Mouse (Mus musculus): ENCODE results near the gene Raet1e. TPM values are rescaled to one million over a fixed set of nuclear protein-coding genes. Genes with fewer than 3 reads are reported as not detected.
"Not testable (repeated sequence)": the region's sequence is repeated elsewhere in the genome, so short reads cannot be mapped to it uniquely, and the experiment has no call there.

Gene Raet1e
- total RNA-seq, 2 experiments from 2014 or later = not detected

DNA sequence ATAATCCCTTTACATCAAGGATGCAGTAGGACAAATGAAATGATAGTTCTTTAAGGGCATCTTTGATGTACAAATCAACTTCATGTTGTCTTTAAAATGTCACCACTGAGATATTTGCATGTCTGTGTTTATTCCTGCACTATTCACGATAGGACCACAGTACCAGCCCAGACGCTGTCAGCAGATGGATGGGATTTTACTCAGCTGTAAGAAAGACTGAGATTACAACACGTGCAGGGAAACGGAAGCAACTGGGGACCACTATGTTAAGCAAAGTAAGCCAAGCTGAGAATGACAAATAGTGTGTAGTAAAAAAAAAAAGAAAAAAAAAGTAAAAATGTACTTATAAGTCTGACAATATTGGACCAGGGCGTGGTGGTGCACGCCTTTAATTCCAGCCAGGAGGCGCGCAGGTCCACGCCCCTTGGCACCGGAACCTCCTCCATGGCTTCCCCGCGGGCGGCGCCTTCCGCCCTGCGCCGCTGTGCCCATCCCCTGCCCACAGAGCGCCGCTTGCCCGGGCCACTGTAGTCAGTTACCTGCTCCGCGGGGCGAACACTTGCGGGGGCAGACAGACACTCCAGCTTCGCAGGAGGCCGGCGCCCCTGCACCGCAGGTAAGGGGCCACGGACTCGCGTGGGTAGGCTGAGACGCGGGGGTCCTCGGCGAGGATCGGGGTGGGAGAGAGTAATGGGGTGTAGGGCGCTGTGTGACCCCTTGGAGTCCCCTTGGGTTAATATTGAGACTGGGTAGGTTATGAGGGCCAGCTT is 114.7 kb downstream of the Raet1e start:
- DNase-seq (ENCODE audit: low spot score in 2 of 2) = not testable (repeated sequence)

DNA sequence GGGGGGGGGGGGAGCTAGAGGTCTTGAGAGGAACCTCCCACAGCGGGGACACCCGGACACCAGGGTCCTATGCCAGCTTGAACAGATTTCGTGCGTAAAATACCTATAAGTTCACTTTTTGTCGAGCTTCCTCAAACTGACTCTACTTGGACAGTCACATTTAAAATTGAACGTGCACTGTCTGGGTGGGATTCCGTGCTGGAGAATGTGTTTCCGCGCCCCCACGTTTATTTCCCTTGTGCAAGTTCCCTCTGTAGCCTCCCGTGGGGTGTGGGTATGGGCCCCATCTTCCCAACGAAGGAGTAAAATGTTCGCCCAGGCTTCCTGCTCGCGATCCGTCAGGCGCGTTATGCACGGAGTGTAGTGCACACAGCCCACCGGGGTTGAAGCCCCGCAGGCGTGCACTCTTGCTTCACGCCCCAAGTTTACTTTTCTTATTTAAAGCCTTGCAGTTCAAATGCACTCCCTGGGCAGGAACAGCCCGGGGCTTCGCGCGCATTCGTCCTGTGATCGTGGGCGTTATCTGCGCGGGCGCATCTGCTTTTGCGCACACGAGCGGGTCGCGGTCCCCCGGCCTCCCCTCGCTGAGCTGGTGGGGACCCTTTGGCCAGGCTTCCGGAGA is 115.4 kb downstream of the Raet1e start:
- no peak for DNase-seq (ENCODE audit: low spot score in 2 of 2)

DNA sequence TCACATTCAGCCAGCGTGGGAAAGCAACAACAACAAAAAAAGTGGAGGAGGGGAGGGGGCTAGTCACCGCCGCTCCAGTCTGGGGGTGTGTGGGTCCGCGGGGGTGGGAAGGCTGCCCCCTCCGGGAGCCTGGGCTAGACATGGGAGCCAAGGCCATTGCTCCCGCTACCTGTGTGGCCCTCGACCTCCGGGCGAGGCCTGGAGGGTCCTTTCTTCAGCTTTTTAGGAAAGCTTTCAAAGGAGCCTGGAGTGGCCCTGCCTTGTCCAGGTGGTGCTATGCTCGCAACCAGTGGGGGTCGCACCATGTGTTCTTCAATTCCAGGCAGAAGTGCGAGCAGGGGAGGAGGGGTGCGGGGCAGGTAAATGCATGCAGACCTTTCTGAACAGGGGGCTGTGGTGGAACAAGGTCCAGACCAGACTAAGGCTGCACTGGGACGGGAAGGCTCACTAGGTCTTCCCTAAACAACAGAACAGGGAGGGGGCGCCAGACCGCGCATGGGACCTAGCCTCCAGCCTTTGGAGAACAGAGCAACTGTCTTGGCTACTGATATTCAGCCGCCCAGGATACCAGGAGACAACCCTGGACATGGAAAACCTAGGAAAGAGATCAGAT is 116.2 kb downstream of the Raet1e start:
- DNase-seq (ENCODE audit: low spot score in 2 of 2) = no peak

DNA sequence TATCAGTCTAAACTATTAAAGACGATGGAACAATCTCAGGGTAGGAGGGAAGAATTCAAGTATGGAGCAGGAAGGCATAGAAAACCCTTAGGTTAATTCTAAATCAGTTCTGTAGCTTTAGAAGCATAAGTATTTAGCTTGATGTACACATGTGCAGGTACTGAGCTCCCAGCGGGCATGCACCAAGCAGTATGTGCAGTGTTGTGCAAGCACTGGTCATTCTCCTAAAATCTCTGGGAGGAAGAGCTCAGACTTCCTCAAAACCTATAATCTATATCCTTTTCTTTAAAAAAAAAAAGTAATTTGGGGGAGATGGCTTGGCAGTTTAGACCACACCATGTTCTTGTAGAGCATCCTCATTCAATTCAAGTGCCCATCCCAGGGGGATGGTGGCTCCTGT is 120.1 kb downstream of the Raet1e start:
- DNase-seq (ENCODE audit: low spot score in 2 of 2) = not testable (repeated sequence)

DNA sequence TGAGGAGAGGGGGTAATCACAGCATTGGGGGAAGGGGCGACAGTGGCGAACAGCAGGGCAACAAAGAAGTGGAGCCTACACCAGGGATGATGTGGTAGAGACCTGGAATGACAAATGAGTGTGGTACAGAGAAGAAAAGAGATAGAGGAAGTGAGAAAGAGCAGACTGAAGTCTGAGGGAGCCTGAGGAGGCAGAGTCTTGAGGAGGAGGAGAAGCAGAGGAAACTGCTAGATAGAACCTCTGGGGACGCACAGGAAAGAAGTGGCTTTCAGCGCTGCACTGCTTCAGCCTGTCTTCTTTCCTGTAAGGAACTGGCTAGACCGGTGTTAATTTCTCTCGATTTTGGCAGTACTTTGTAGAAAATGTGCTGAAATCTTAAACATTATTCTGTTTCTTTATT is 124.4 kb downstream of the Raet1e start:
- DNase-seq (ENCODE audit: low spot score in 2 of 2) = no peak

GRCm38 (mm10) chr10:22295676-22296075 is 137.3 kb downstream of the Raet1e start:
- no peak for DNase-seq (ENCODE audit: low spot score in 2 of 2)

DNA sequence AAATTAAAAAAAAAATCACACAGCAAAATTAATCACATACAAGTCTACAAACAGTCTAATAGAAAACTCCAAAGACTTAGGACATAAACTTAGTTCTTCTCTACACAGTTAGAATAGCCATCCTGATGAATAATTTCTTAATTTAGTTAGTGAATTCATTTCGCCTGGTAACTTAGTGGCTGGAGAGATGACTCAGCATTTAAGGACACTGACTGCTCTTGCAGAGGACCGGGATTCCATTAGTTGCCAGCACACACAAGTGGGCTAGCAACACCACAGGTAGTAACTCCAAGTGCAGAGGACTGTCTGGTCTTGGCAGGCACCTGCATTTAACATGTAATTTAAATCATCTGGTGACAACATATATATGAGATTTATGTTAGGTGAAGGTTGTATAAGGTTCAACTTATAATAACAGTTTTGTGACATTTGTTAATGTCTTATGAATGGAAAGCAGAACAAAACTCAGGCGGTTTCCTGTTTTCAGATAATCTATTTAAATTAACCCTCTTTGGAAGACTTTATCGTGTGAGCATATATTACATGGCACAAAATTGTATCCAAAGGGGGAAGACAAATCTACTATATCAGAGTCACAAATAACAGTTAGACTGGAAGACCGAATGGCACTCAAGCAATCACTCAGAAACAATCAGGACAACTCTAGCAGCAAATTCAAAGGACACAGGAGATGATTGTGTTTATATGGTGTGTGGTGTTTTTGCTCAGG is 138.8 kb downstream of the Raet1e start:
- no peak for DNase-seq (ENCODE audit: low spot score in 2 of 2)

DNA sequence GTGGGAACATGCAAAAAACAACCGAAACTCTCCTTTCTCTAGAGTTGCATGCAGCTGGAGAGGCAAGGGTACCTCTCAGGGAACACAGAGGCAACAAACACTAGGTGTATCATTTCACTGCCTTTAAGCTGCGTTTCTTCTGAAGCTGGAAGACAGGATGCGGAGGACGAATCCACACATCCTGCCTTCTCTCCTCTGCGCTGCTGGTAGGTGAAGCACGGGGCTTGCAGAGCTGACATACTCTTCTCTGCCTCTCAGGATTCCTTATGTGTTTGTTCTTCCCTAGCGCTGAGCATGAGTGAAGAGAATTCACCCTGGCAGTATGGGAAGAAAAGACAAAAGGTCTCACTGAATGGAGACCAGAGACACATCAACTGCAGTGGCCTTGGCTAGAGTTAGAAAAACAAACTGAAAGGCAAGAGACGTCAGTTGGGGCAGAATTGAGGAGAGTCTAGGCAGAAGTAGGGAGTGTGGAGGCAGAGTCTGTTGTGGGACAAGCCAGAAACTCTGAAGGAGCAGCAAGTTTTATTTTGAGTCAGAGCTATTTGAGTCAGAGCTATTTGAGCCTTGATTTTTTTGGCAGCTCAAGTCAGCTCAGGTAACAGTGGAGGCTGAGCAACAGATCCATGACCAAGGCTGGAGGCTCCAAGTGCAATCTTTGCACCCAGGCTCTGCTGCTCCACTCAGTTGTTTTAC is 139.5 kb downstream of the Raet1e start:
- no peak for DNase-seq (ENCODE audit: low spot score in 2 of 2)

- DNase-seq (ENCODE audit: low spot score in 2 of 2) = no peak
Observed at GRCm38 (mm10) chr10:22299324-22299723, 141.0 kb downstream of the Raet1e start.

DNA sequence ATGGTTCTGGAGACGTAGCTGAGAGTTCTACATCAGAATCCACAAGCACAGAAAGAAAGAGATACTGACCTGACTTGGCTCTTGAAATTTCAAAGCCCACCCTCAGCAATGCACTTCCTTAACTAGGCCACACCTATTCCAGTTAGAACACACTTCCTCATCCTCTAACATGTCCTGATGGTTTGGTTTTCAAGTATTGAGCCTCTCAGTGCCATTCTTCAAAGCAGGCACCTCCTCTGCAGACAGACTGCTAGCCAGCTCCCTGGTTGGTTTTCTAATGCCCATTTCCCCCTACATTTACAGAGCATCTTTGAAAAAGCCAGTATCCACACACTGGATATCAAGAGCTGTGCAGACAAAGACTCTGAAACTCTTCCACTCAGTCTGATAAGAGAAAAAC is 143.3 kb downstream of the Raet1e start:
- DNase-seq (ENCODE audit: low spot score in 2 of 2) = no peak

- no peak for DNase-seq (ENCODE audit: low spot score in 2 of 2)
Observed at GRCm38 (mm10) chr10:22302344-22303057, 144.1 kb downstream of the Raet1e start.

GRCm38 (mm10) chr10:22303736-22304135 is 145.4 kb downstream of the Raet1e start:
- no peak for DNase-seq (ENCODE audit: low spot score in 2 of 2)

DNA sequence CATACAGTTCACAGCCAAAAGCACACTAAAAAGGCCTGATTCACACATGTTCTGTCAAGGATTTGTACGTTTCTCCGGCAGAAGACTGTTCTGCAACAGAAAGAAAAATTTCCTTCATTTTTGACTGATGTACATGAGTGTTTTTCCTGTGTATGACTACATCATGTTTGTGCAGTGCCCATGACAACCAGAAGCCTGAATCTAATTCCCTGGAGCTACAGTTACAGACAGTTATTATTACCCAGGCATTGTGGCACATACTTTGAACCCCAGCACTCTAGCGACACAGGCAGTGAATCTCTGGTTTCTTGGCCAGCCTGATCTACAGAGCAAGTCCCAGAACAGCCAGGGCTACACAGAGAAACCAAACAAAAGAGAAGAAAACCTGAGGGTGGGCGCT is 147.4 kb downstream of the Raet1e start:
- no peak for DNase-seq (ENCODE audit: low spot score in 2 of 2)

- no peak for DNase-seq (ENCODE audit: low spot score in 2 of 2)
Observed at GRCm38 (mm10) chr10:22306452-22306851, 148.1 kb downstream of the Raet1e start.

DNA sequence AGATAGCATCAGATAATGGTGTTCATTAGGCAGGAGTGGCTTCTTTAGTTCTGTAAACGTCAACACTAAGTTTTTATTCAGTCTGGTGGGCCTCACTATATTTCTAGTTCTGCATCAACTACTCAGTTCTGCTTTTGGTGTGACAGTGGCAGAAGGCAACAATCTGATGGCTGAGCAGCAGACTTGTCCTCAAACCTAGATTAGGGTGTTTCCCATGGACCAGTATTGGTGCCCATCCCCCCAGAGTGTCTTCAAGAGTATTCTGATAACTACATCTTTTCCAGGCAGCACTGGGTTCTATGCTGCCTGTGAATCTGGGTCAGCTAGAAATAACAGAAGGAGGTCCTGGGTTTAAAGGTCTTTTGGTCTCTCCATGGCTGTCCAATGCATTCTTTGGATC is 149.9 kb downstream of the Raet1e start:
- no peak for DNase-seq (ENCODE audit: low spot score in 2 of 2)

DNA sequence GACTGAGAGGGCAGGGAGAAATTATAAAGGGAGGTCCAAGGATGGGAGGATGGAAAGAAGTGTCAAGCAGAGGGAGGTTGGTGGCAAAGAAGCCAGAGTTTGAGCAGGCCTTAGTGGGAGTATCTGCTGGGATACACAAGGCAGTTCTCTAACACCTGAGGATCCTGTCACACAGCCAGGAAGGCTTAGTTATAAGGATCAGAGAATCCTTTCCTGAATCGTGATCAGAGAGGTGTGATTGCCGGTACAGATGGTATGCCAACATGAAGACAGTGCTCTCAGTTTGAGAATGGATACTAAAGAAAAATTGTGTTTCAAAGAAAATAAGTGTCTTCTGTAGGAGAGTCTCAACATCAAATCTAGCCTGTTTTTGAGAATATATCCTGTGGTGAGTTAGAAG is 164.5 kb downstream of the Raet1e start:
- DNase-seq (ENCODE audit: low spot score in 2 of 2) = no peak

GRCm38 (mm10) chr10:22345721-22346120 is 187.4 kb downstream of the Raet1e start:
- DNase-seq (ENCODE audit: low spot score in 2 of 2) = not testable (repeated sequence)

DNA sequence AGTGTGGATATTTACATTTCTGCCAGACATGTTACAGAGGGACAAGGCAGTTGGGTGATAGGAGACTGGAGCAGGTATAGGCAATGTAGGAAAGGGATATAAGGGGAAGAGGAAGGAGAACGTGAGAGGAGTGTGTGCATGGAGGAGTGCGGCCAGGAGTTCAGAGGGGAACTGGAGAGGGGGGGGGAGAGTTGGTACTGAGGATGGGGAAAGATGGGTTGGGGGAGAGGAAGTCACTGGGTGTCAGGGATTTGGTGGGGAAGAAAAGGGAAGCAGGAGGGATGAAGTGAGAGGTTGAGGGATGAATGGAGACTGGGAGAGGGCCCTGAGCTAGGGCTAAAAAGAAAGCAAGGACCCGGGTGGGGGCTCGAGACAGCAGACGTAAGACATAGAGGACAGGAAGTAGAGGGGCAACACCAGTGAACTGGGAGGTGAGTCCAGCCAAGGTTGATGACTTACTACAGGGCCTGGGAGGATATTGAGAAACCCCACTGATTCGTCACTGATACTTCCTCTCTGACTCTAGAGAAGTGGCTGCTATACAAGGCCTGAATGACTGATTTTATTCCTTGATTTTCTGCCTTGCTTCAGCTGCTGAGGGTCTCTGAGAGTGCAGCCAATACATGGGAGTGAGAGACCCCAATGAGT is 195.3 kb downstream of the Raet1e start:
- DNase-seq (ENCODE audit: low spot score in 2 of 2) = not testable (repeated sequence)

DNA sequence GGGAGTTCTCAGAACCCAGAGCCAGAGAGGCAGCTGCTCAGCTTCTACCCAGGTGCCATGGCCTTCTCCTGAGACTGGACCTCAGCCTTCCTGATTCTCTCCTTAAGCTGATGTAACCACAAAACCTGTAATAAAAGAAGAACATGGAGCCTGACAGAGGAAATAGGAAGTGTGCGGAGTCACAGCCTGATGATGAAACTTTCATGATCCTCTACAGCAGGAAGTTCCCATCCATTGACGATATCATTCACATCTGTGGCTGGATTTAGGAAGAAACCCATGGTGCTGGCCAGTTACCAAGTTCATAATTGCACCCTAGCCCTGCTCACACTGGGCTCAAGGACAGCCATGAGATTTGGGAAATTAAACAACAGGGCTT is 195.8 kb downstream of the Raet1e start:
- not testable (repeated sequence) for DNase-seq (ENCODE audit: low spot score in 2 of 2)

GRCm38 (mm10) chr10:22357373-22357772 is 199.0 kb downstream of the Raet1e start:
- DNase-seq (ENCODE audit: low spot score in 2 of 2) = not testable (repeated sequence)

Measured in layer of hippocampus, adult 18-20 months (tissue).